Mouse (Mus musculus): ENCODE data around the gene Zfp335.
"Not testable (repeated sequence)": the region's sequence is repeated elsewhere in the genome, so short reads cannot be mapped to it uniquely, and the experiment has no call there.

DNA sequence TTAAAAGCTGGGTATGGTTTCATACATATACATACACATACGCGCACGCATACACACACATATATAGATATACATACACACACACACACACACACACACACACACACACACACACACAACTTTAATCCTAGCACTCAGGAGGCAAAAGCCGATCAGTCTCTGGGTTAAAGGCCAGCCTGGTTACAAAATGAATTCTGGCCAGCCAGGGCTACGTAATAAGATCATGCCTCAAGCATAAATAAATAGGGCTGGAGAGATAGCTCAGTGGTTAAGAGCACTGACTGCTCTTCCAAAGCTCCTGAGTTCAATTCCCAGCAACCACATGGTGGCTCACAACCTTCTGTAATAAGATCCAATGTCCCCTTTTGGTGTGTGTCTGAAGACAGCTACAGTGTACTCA lies 56.0 kb downstream of the Zfp335 start:
- TF ChIP-seq GATA1 (IDR thresholded peaks at IDR 0.05; ENCODE audit: borderline replicate concordance, low read length); FLI1 (IDR thresholded peaks at IDR 0.05; ENCODE audit: low read length): not testable (repeated sequence)
